Mouse (Mus musculus) olfactory bulb, adult 2 months (tissue): ENCODE measurements around the gene Gm10638.

Source experiments
- CTCF ChIP-seq: fragments of 200-500 bp; IDR thresholded peaks from 2 replicates; pipeline ENCODE4 v1.5.1; 2012; ENCODE audit warnings: low read depth, mild to moderate bottlenecking, low read length, moderate library complexity; ENCODE audit not compliant: insufficient read depth
- POLR2A ChIP-seq: fragments of 200-500 bp; IDR thresholded peaks from 2 replicates; pipeline ENCODE4 v1.6.1; 2012; ENCODE audit warnings: mild to moderate bottlenecking, low read depth, low read length, moderate library complexity; ENCODE audit not compliant: insufficient read depth

GRCm38 (mm10) chr8:86766548-86767211, 21.2 kb downstream of the Gm10638 start:
- no peak for TF ChIP-seq CTCF
- TF ChIP-seq POLR2A: no peak
